ENCODE assay signal across 8 mouse cellular contexts in genomic region chr13:14063942-14064271, GRCm38 (mm10). TPM values are rescaled to one million over a fixed set of nuclear protein-coding genes. Genes with fewer than 3 reads are reported as not detected.
DNase-seq lines count a peak whose midpoint lies in the region; ATAC-seq and TF ChIP-seq lines count a peak whose summit lies in the region.

No protein-coding gene starts in this region.

- under 1% methylated on average over 29 of the region's 31 CpGs for WGBS in spleen, adult 2 months
- under 1% methylated on average over 30 of the region's 31 CpGs for WGBS in liver, embryonic 11.5 days
- WGBS in stomach, embryonic 16.5 days = under 1% methylated on average over 25 of the region's 31 CpGs

- H3K4me1 ChIP-seq in spleen, adult 2 months (ENCODE audit: control insufficient read depth, insufficient read depth, insufficient read length) = peaks cover 2% of the 10 kb centered on the region
- peaks cover 14% of the 10 kb centered on the region for H3K4me1 ChIP-seq in liver, embryonic 11.5 days (replicated peaks; ENCODE audit: control insufficient read depth, insufficient read depth, low read length)
- peaks cover 19% of the 10 kb centered on the region for H3K4me1 ChIP-seq in stomach, embryonic 16.5 days (ENCODE audit: control insufficient read depth, insufficient read depth, low read length)

- no peaks in the 10 kb centered on the region for H3K9me3 ChIP-seq in liver, embryonic 11.5 days (ENCODE audit: control insufficient read depth, low read length)
- H3K9me3 ChIP-seq in stomach, embryonic 16.5 days (replicated peaks; ENCODE audit: control insufficient read depth, low read length) = no peaks in the 10 kb centered on the region

- peak overlapping the region; percentile 97 for H3K27ac ChIP-seq in spleen, adult 2 months (ENCODE audit: insufficient read depth, low read length)
- peak overlapping the region; percentile 95 for H3K27ac ChIP-seq in liver, embryonic 11.5 days (ENCODE audit: low read depth, low read length)
- H3K27ac ChIP-seq in stomach, embryonic 16.5 days (ENCODE audit: low read length) = peak overlapping the region; percentile 98

- no peak for TF ChIP-seq CTCF in spleen, adult 2 months (IDR thresholded peaks at IDR 0.05; ENCODE audit: extremely low read depth, insufficient read depth, insufficient read length, insufficient replicate concordance)

- peak overlapping the region; percentile 84 for H3K4me2 ChIP-seq in liver, embryonic 11.5 days
- peak overlapping the region; percentile 71; the same call in 1 of the 2 replicates for H3K4me2 ChIP-seq in stomach, embryonic 16.5 days (ENCODE audit: low read depth, low read length)

- DNase-seq in cerebellum, adult 8-10 months = no peak
- no peak for DNase-seq in spleen, adult 2 months (ENCODE audit: low read depth in 1 of 2, low spot score in 2 of 2)
- no peak for DNase-seq in spleen, postnatal 36 days (ENCODE audit: low spot score in 2 of 2)
- DNase-seq in liver, embryonic 11.5 days (ENCODE audit: low spot score) = no peak
- DNase-seq in B cell, adult 2 months = no peak
- DNase-seq in urinary bladder, postnatal 36 days (ENCODE audit: low spot score in 2 of 2) = no peak

- peak; percentile 46 for ATAC-seq in cerebellum, adult (ENCODE audit: insufficient number of reproducible peaks, low FRiP score, low TSS enrichment)
- peak; percentile 42 for ATAC-seq in liver, embryonic 11.5 days (replicated peaks; ENCODE audit: low FRiP score)
- ATAC-seq in stomach, embryonic 16.5 days (ENCODE audit: insufficient read depth, low FRiP score) = peak; percentile 9

- H3K9ac ChIP-seq in liver, embryonic 11.5 days (ENCODE audit: low read depth, low read length) = peak overlapping the region; percentile 91
- H3K9ac ChIP-seq in stomach, embryonic 16.5 days (ENCODE audit: low read length) = peak overlapping the region; percentile 90

- no peak for TF ChIP-seq POLR2A in spleen, adult 2 months (IDR thresholded peaks at IDR 0.05; ENCODE audit: low read depth, low read length)

- H3K4me3 ChIP-seq in spleen, adult 2 months (ENCODE audit: extremely low read depth, insufficient read depth, insufficient read length) = peak overlapping the region; percentile 98
- H3K4me3 ChIP-seq in liver, embryonic 11.5 days (ENCODE audit: low read depth, low read length) = peak overlapping the region; percentile 99
- H3K4me3 ChIP-seq in stomach, embryonic 16.5 days (replicated peaks; ENCODE audit: low read length) = peak overlapping the region; percentile 96

- peaks cover 2% of the 10 kb centered on the region; the same call in 1 of the 2 replicates for H3K36me3 ChIP-seq in spleen, adult 2 months (ENCODE audit: control insufficient read depth, insufficient read depth, low read length)
- H3K36me3 ChIP-seq in liver, embryonic 11.5 days (ENCODE audit: control insufficient read depth, insufficient read depth, low read length) = no peaks in the 10 kb centered on the region
- H3K36me3 ChIP-seq in stomach, embryonic 16.5 days (ENCODE audit: control insufficient read depth, insufficient read depth, low read length) = no peaks in the 10 kb centered on the region

- no peaks in the 10 kb centered on the region for H3K27me3 ChIP-seq in spleen, adult 2 months (ENCODE audit: control insufficient read depth, insufficient read depth, low read length)
- H3K27me3 ChIP-seq in liver, embryonic 11.5 days (replicated peaks; ENCODE audit: control insufficient read depth, insufficient read depth, low read length) = no peaks in the 10 kb centered on the region
- no peaks in the 10 kb centered on the region for H3K27me3 ChIP-seq in stomach, embryonic 16.5 days (ENCODE audit: control insufficient read depth, insufficient read depth, low read length)

RNA-seq across cellular contexts. Expression of gene Ggps1, which starts 0.6 kb away (rescaled TPM):
- 6.4 and 8.4 TPM in 2 replicates for polyA plus RNA-seq in spleen, adult 2 months (2012; rRNA removed)
- 27.4 and 29.8 TPM in 2 replicates for polyA plus RNA-seq in liver, embryonic 11.5 days (2014; fragmentation: Nextera tagmentation; extraction: Ambion mirVana)
- 45.0 and 45.6 TPM in 2 replicates for polyA plus RNA-seq in stomach, embryonic 16.5 days (2015; fragmentation: Nextera tagmentation; extraction: Ambion mirVana)

RNA-seq across cellular contexts. Expression of gene Arid4b, which starts 0.9 kb away (rescaled TPM):
- polyA plus RNA-seq in spleen, adult 2 months (2012; rRNA removed) = 4.6 and 5.2 TPM in 2 replicates
- 42.2 and 45.2 TPM in 2 replicates for polyA plus RNA-seq in liver, embryonic 11.5 days (2014; fragmentation: Nextera tagmentation; extraction: Ambion mirVana)
- polyA plus RNA-seq in stomach, embryonic 16.5 days (2015; fragmentation: Nextera tagmentation; extraction: Ambion mirVana) = 53.2 and 54.8 TPM in 2 replicates

RNA-seq across cellular contexts. Expression of gene Tbce, which starts 24.5 kb away (rescaled TPM):
- 9.7 and 13.9 TPM in 2 replicates for polyA plus RNA-seq in spleen, adult 2 months (2012; rRNA removed)
- 49.3 and 50.9 TPM in 2 replicates for polyA plus RNA-seq in liver, embryonic 11.5 days (2014; fragmentation: Nextera tagmentation; extraction: Ambion mirVana)
- polyA plus RNA-seq in stomach, embryonic 16.5 days (2015; fragmentation: Nextera tagmentation; extraction: Ambion mirVana) = 52.6 and 58.9 TPM in 2 replicates
